Mouse (Mus musculus) stomach, embryonic 14.5 days (tissue): ENCODE results near the gene Filip1. TPM values are rescaled to one million over a fixed set of nuclear protein-coding genes. Genes with fewer than 3 reads are reported as not detected.
A peak's percentile ranks its signal among the peaks of the same experiment; 100 is the strongest.
"Not testable (repeated sequence)": the region's sequence is repeated elsewhere in the genome, so short reads cannot be mapped to it uniquely, and the experiment has no call there.

Source experiments
- ATAC-seq: fragments of 200-750 bp; cut with Nextera tagmentation; 2 replicates; pipeline ENCODE4 v1.8.0; 2017; ENCODE audit warnings: low read depth, moderate TSS enrichment; ENCODE audit not compliant: insufficient number of reproducible peaks, insufficient read depth, low FRiP score
- H3K27ac ChIP-seq: fragments of 300-500 bp; sonication (generic); 2 replicates; pipeline ENCODE4 v1.5.1; 2014; ENCODE audit warnings: mild to moderate bottlenecking, low read length, moderate library complexity, mixed read lengths
- H3K27me3 ChIP-seq: fragments of 300-500 bp; sonication (generic); 2 replicates; pipeline ENCODE4 v1.6.1; 2014; ENCODE audit warnings: low read length, control low read depth, mixed read lengths; ENCODE audit not compliant: control insufficient read depth, insufficient read depth
- H3K36me3 ChIP-seq: fragments of 300-500 bp; sonication (generic); 2 replicates; pipeline ENCODE4 v1.6.1; 2014; ENCODE audit warnings: mild to moderate bottlenecking, control low read depth, low read length, moderate library complexity, mixed read lengths; ENCODE audit not compliant: control insufficient read depth, insufficient read depth
- H3K4me1 ChIP-seq: fragments of 300-500 bp; sonication (generic); 2 replicates; pipeline ENCODE4 v1.6.1; 2014; ENCODE audit warnings: low read length, control low read depth, mixed read lengths; ENCODE audit not compliant: control insufficient read depth, insufficient read depth
- H3K4me2 ChIP-seq: fragments of 300-500 bp; sonication (generic); replicated peaks from 2 replicates; pipeline ENCODE4 v1.6.1; 2014; ENCODE audit warnings: low read depth, low read length, control low read depth
- H3K4me3 ChIP-seq: fragments of 300-500 bp; sonication (generic); 2 replicates; pipeline ENCODE4 v1.5.1; 2014; ENCODE audit warnings: low read depth, low read length, control low read depth
- H3K9ac ChIP-seq: fragments of 300-500 bp; sonication (generic); replicated peaks from 2 replicates; pipeline ENCODE4 v1.6.1; 2014; ENCODE audit warnings: low read depth, mild to moderate bottlenecking, control low read depth, low read length, moderate library complexity, mixed read lengths
- H3K9me3 ChIP-seq: fragments of 300-500 bp; sonication (generic); 2 replicates; pipeline ENCODE4 v1.6.1; 2016; ENCODE audit warnings: low read depth, low read length, control low read depth; ENCODE audit not compliant: control insufficient read depth
- WGBS: fragments of 180-500 bp; shearing (Covaris S2); extraction: QIAGEN DNeasy Blood & Tissue Kit; methylation state at CpG from one replicate; pipeline ENCODE4 v1.1.7; 2014; 5-methylcytosine and 5-hydroxymethylcytosine counted together
- polyA plus RNA-seq: library from polyadenylated mRNA; unstranded; fragments of >200 nt; fragmentation: Nextera tagmentation; extraction: Ambion mirVana; gene quantifications from 2 replicates; pipeline ENCODE4 v1.2.1, GENCODE M21; 2014

The Filip1 gene
- polyA plus RNA-seq, result 10.9 and 12.7 TPM in 2 replicates

GRCm38 (mm10) chr9:80012751-80013150 lies at the start of gene Filip1:
Filip1 (minus strand) TSS chr9:80012851.
- Histone ChIP-seq H3K27ac (no peak within 1 kb of the TSS), H3K36me3 (no peaks in the 10 kb centered on the region), H3K9me3 (no peaks in the 10 kb centered on the region), H3K4me3 (no peak within 1 kb of the TSS), H3K9ac (no peak within 1 kb of the TSS), H3K4me1 (no peaks in the 10 kb centered on the region), H3K27me3 (no peaks in the 10 kb centered on the region), H3K4me2 (no peak within 1 kb of the TSS)
- WGBS, result 60% methylated on average over 7 of the region's 7 CpGs
- no peak for ATAC-seq

- 40% methylated on average over 2 of the region's 2 CpGs for WGBS
- H3K27ac ChIP-seq, result no peak overlapping the region
- H3K4me1 ChIP-seq, result no peaks in the 10 kb centered on the region
- no peaks in the 10 kb centered on the region for H3K36me3 ChIP-seq
- no peak overlapping the region for H3K9ac ChIP-seq
- ATAC-seq, result no peak
- H3K4me2 ChIP-seq, result no peak overlapping the region
- H3K9me3 ChIP-seq, result peaks cover 4% of the 10 kb centered on the region; the same call in 1 of the 2 replicates
- no peaks in the 10 kb centered on the region for H3K27me3 ChIP-seq
- no peak overlapping the region for H3K4me3 ChIP-seq
Observed at GRCm38 (mm10) chr9:80057690-80058089, 45.0 kb upstream of the Filip1 start.

GRCm38 (mm10) chr9:80052951-80053350 lies 40.3 kb upstream of the Filip1 start:
- no peak overlapping the region for H3K27ac ChIP-seq
- WGBS, result 84% methylated on average over 5 of the region's 5 CpGs
- no peak overlapping the region for H3K9ac ChIP-seq
- no peaks in the 10 kb centered on the region for H3K4me1 ChIP-seq
- H3K27me3 ChIP-seq, result no peaks in the 10 kb centered on the region
- H3K9me3 ChIP-seq, result peaks cover 4% of the 10 kb centered on the region; the same call in 1 of the 2 replicates
- H3K4me3 ChIP-seq, result no peak overlapping the region
- no peak for ATAC-seq
- no peaks in the 10 kb centered on the region for H3K36me3 ChIP-seq
- H3K4me2 ChIP-seq, result no peak overlapping the region

- not testable (repeated sequence) for H3K4me2 ChIP-seq, H3K27me3 ChIP-seq, H3K36me3 ChIP-seq, H3K4me3 ChIP-seq, H3K9ac ChIP-seq, H3K27ac ChIP-seq, H3K4me1 ChIP-seq, H3K9me3 ChIP-seq, ATAC-seq
- 42% methylated on average over 5 of the region's 5 CpGs for WGBS
Observed at GRCm38 (mm10) chr9:80049271-80049670, 36.6 kb upstream of the Filip1 start.

GRCm38 (mm10) chr9:80044301-80044700 lies 31.6 kb upstream of the Filip1 start:
- not testable (repeated sequence) for ATAC-seq, H3K27ac ChIP-seq, H3K9ac ChIP-seq, H3K9me3 ChIP-seq, H3K4me3 ChIP-seq, H3K4me1 ChIP-seq, H3K27me3 ChIP-seq, H3K36me3 ChIP-seq, H3K4me2 ChIP-seq
- 74% methylated on average over 4 of the region's 4 CpGs for WGBS

- ATAC-seq, result no peak
- Histone ChIP-seq H3K36me3 (no peaks in the 10 kb centered on the region), H3K4me1 (peaks cover 3% of the 10 kb centered on the region; the same call in 1 of the 2 replicates)
Observed at GRCm38 (mm10) chr9:80039296-80039815, 26.7 kb upstream of the Filip1 start.

GRCm38 (mm10) chr9:80037997-80038383 lies 25.3 kb upstream of the Filip1 start:
- H3K9ac ChIP-seq, result no peak overlapping the region
- no peak for ATAC-seq
- no peaks in the 10 kb centered on the region for H3K36me3 ChIP-seq
- H3K4me2 ChIP-seq, result no peak overlapping the region
- H3K4me1 ChIP-seq, result peaks cover 3% of the 10 kb centered on the region; the same call in 1 of the 2 replicates
- H3K4me3 ChIP-seq, result no peak overlapping the region
- no peaks in the 10 kb centered on the region for H3K27me3 ChIP-seq
- no peaks in the 10 kb centered on the region for H3K9me3 ChIP-seq
- no peak overlapping the region for H3K27ac ChIP-seq

More at GRCm38 (mm10) chr9:80039296-80039815, 26.7 kb upstream of the Filip1 start:
- Histone ChIP-seq H3K27me3 (no peaks in the 10 kb centered on the region), H3K27ac (peak overlapping the region; percentile 78; the same call in 1 of the 2 replicates), H3K4me2 (no peak overlapping the region), H3K9ac (no peak overlapping the region), H3K9me3 (no peaks in the 10 kb centered on the region), H3K4me3 (no peak overlapping the region)
- 23% methylated on average over 2 of the region's 2 CpGs for WGBS

GRCm38 (mm10) chr9:80037262-80037996 lies 24.8 kb upstream of the Filip1 start:
- no peaks in the 10 kb centered on the region for H3K9me3 ChIP-seq
- 74% methylated on average over 13 of the region's 13 CpGs for WGBS
- no peak for ATAC-seq
- H3K4me1 ChIP-seq, result peaks cover 3% of the 10 kb centered on the region; the same call in 1 of the 2 replicates
- H3K4me2 ChIP-seq, result no peak overlapping the region
- no peak overlapping the region for H3K27ac ChIP-seq
- no peaks in the 10 kb centered on the region for H3K36me3 ChIP-seq
- H3K27me3 ChIP-seq, result no peaks in the 10 kb centered on the region
- H3K4me3 ChIP-seq, result no peak overlapping the region
- no peak overlapping the region for H3K9ac ChIP-seq
